Mouse (Mus musculus) telencephalon, adult 2 months (tissue): ENCODE measurements around the gene Negr1.

Experiments used
- DNase-seq: peaks from one replicate; pipeline ENCODE4 v3.0.0-alpha.2; 2011; ENCODE audit warnings: low read depth, low spot score

Gene Negr1

GRCm38 (mm10) chr3:157209386-157209785 lies 647.8 kb downstream of the Negr1 start:
- no peak for DNase-seq

DNA sequence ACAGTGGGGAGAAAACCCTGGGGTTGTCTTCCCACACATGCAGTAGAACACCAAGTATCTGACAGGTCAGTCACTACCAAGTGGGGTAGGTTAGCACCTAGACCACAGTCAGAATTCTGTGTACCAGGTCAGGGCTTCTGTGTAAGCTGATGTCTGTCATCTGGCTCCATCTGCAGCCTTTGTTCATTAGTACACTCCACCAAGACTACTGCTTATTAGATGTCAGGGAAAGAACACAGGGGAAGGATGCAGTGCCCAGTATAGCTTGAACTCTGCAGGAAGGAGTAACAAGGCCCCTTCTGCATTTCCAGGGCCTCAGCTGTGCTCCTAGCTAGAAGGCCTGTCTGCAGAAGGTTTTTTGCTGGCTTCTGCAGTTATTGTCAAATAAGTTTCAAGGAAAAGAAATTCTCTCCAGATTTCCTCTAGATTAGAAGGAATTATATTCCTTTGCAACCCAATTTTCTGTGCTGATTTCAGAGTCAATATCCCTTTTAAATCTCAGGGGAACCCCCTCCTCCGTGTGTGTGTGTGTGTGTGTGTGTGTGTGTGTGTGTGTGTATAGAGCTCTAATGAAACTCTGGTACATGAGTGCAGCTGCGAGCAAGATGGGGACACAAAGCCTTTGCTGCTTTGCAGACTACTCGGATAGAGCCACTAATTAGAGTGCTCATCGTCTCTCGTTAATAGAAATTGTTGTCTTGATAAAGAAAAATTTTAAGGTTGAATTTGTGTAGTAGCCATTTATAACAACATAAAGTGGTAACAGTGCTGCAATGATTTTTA lies 654.5 kb downstream of the Negr1 start:
- DNase-seq: no peak

GRCm38 (mm10) chr3:157217794-157218193 lies 656.2 kb downstream of the Negr1 start:
- DNase-seq: no peak

DNA sequence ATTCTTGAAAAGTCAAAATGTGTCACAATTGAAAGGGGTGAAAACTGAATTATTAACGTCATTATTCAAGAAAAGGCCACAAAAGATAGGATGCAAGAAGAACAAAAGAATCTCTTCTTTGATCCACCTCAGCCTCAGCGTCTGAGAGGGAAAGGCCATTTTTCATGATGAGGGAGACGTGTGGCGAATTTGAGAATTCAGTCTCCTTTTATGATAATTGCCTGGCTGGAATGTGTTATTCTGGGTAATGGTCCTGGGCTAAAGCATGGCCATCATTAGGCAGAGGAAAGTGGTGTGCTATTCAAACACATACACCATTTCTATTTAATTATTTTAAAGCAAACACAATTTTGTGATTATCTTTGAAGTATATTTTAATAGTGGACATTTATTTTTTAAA lies 663.3 kb downstream of the Negr1 start:
- DNase-seq: no peak

DNA sequence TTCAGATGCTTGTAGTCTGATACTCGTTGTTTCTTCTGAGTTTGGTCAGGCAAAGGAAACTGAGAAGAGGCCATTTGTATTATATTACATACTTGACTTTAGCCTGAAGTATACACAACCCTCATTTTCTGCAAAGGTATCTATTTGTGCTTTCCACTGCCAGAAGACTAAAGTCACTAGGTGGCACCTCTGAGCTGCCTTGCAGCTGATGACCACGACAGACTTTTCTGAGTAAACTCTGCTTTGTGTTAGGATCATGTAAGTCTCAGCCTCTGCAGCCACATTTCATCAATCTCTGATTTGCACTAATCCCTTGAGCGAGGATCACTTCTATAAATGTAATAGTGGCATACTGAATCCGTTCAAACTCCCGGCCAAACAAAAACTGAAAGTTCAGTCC lies 671.1 kb downstream of the Negr1 start:
- DNase-seq: no peak

DNA sequence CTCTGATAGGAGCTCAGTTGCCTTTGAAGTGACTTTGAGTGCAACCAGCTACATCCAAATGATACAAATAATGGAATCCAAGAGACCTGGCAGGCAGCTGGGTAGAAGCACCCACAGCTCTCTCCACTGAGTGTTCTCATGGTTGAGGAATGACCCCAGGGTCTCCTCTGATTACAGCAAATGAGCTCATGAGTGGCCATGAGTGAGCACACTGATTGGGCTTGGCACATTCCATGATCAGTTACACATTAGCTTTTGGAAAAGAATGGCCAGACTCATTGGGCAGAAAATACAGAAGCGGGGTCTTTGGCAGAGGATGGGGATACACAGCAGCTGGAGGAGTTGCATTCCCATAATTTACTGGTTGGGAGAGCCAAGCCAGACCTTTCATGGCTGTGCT lies 678.6 kb downstream of the Negr1 start:
- no peak for DNase-seq

- DNase-seq: no peak
Measured at GRCm38 (mm10) chr3:157255446-157255845, 693.9 kb downstream of the Negr1 start.

DNA sequence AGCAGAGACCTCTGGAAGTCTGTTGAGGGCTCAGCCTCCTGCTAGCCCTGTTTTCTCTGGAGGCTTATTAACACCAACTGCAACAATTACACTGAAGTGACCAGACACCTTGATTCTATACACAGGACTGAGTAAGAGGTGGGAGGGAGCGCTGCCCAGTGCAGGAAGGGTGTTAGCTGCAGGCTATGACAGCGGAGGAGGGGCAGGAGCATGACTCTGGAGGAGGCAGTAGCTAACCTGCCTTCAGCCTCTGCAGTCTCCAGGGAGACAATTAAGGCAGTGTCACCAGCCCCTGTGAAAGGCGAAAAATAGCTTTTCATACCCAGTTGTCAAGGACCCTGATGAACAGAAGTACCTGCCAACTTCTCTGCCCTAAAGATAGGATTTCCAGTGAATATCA lies 694.3 kb downstream of the Negr1 start:
- no peak for DNase-seq

DNA sequence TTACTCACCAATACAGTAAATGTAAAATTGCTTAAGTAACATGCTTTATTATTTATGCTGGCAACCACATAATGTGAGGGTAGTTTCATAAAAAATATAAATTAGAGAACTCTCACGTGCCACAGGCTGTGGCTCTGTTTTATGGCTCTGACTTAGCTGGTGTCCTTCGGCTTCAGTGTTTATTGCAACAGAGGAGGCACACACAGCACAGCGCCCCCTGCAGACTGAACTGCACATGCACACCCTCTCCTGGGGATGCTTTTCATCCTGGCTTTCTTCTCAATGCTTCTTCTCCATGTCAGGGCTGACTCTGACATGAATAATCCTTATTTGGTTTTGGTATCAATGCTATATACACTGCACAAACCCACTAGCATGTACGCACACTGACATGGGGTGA lies 707.1 kb downstream of the Negr1 start:
- no peak for DNase-seq

DNA sequence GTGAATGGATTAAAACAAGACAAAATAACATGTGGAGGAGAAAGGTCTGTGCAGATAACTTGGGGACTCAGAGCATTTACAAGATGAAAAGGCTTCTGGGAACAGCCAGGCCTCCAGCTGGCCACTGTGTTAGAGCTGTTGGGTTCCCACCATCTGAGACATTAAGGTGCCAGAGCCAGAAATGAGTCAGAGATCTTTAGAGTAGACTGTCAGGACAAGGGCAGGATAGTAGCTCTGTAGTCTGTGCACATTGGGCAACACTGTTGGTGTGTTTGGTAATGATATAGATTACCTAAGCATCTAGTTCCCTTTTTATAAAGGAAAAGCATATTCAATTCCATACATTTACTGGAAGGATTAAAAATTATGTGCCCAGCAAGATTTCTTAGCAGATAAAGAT lies 710.8 kb downstream of the Negr1 start:
- DNase-seq: no peak

DNA sequence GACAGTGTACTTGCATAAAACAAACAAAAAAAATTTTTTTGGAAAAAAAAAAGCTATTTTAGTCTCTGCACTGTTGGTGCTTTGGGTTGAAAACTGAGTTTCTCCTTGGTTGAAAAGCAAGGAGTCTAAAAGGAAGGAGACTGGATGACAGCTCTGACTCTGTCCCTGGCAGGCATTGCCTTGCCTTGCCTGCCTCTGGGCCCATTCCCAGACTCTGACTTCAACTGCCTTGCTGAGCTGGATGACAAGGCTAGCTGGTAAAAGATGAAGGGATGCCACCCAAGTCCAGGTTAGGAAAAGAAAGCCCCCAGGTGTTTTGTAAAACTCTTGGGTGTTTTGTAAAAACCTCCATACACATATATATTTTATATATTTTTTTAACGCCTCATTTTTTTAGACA lies 712.5 kb downstream of the Negr1 start:
- no peak for DNase-seq

DNA sequence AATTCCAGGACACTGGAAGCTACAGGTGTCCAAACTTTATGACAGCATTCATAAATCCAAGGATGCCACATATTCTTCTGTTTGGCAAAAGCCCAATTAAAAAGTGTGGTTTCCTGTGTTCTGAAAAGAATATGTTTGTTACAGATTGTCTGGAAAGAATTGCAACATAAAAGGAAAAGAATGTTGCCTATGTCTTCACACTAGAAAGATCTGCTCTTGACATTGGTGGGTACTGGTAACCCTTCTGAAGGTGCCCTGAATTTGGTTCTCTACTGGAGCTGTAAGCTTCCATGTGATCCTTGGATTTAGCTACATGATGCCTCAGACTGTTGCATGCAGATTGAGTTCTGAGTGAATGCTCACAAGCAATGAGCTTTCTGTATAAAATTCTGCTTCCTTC lies 718.1 kb downstream of the Negr1 start:
- DNase-seq: no peak

DNA sequence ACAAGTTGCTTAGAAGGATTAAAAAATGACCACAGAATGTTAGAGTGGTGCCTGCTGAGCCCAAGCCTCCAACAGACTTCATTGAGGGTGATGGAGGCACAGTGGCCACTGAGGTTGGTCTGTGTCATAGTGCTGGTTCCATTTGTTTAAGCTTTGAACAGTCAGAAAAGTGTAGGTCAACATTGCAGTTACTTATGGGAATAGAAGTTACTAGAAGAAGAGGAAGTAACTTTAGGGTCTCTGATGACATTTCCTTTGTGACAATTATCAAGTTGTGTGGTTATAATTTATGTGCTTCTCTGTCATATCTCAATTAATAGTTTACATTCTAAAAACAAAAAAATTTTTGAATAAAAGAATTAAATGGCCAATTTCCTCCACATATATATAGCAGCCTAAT lies 719.7 kb downstream of the Negr1 start:
- DNase-seq: no peak

- DNase-seq: no peak
Measured at GRCm38 (mm10) chr3:157291286-157291685, 729.7 kb downstream of the Negr1 start.

GRCm38 (mm10) chr3:157297216-157297615 lies 735.6 kb downstream of the Negr1 start:
- no peak for DNase-seq

DNA sequence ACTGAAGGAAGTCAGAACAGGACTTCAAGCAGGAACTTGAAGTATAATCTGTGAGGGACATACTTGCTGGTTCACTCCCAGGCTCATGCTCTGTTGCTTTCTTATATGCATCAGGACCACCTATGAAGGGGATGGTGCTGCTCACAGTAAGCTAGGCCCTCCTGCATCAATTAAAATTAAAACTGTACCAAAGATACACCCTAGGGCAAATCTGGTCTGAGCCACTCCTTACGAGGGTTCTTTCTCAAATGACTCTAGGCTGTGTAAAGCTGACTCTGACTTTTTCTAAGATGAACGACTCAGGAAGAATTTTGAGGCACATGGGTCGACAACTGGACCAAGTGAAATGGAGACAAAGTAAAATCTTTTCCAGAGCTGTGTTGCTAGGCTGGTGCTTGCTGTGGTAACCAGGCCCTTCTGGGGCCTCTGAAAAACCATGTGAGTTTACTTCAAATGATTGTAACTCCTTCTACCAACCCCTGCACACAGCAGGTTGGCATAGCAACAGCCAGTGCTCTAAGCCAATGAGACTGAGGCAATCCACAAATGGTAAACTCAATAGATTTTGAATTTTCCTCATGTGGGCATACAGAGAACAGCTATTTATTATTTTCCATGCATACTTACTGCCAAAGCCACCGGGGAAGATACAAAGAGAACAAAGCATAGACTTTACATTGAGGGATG lies 742.0 kb downstream of the Negr1 start:
- no peak for DNase-seq

DNA sequence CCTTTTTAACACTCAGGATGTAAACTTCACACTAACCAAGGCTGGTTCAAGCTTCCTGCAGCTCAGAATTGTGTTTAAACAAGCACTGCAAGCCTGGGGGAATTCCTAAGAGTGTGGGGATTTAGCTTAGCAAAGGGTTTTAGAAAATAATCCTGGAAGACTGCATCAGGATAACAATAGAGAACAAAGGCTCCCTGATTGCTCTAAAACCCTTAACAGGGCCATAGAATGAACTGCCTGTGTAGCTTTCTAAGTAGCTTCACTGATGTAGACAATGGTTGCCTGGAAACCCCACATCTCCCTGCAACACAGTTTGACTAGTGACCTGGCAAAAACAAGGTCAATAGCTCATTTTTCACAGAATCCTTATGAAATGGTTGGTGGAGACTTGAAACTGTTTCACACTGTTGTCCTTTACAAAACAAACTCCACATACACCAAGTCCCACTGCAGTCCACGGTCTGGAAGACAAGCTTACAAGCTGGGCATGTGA lies 759.5 kb downstream of the Negr1 start:
- DNase-seq: no peak

DNA sequence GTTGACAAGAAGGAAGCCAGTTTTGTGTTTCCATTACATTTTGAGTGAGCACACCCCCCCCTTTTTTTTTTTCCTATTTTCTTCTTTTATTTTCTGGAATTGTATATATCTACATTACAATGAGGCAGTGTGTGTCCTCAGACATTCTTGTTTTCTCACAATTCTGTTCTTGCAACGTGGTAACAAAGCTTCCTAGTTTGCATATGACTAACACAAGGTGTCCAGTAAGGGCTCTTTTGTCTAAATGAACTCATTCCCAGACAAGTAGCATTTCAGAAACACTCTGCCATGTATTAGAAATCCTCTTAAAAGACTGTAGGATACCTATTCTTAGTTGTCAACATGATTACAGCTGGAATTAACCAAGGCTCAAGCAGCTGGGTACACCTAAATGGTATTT lies 760.2 kb downstream of the Negr1 start:
- no peak for DNase-seq

DNA sequence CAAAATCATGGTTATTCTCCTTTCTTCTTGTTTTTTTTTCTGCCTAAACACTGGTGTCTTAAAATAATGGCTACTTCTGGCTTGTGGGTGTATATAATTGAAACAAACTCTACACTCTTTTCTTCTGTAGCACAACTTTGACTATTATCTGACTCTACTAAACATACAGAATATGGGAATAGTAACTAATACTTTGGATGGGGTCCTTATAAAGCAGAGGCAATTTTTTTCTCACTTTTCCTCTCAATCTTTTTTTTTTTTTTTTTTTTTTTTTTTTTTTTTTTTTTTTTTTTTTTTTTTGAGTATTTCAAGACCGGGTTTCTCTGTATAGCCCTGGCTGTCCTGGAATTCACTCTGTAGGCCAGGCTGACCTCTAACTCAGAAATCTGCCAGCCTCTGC lies 772.6 kb downstream of the Negr1 start:
- DNase-seq: no peak

- DNase-seq: no peak
Measured at GRCm38 (mm10) chr3:157349480-157349879, 787.9 kb downstream of the Negr1 start.

DNA sequence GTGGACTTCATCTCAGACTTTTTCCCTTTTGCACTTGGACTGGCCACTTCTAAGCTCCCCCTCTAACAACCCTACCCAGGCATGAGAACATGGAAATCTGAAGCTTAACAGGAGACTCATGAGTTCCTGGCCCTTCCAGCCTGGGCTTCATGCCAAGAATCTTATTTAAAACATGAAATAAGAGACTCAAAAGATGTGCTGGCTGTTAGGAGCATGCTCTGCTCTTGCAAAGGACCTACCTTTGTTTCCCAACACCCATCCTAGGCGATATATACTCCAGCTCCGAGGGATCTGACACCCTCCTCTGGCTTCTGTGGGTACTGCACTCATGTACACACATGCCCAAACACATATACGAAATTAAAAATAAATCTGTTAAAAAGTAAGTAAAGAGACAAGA lies 797.3 kb downstream of the Negr1 start:
- peak; percentile 6 for DNase-seq

DNA sequence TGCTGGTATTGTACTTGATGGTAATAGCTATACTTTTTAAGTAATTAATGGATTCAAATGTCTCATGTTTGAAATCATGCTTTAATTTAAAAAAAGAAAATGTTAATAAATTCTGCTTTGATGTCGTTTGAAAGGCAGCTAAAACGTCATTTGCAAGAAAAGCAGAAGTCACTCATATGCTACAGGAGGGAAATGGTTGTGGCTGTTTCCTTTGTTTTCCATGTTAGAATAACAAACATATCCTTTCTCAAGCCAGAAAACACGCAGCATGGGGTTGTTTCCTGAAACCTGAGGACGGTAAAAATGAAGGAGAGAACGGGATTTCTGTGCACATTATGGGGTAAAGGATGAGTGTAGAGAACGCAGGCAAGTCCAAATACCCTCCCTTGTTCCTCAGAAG lies 798.2 kb downstream of the Negr1 start:
- DNase-seq: no peak
